Mouse (Mus musculus) left cerebral cortex, postnatal 10 days (tissue): ENCODE results near the gene Nsmce4a. TPM values are rescaled to one million over a fixed set of nuclear protein-coding genes. Genes with fewer than 3 reads are reported as not detected.
"Not testable (repeated sequence)": the region's sequence is repeated elsewhere in the genome, so short reads cannot be mapped to it uniquely, and the experiment has no call there.

Experiments
- DNase-seq, 2 experiments: peaks; one replicate each; pipeline ENCODE4 v3.0.0; 2021 to 2022; ENCODE audit warnings: low spot score in 2 of 2, mixed read lengths in 1 of 2; ENCODE audit errors: extremely low spot score in 1 of 2
- intact Hi-C: fragments of 180-260 bp; cut with DNase I; formaldehyde crosslinking; loops from one replicate; pipeline ENCODE4 v1.15.1; 2025
- total RNA-seq, 2 experiments: library from RNA; stranded (reverse); gene quantifications; 2 replicates each; pipeline ENCODE4 v1.2.3; 2021

Gene Nsmce4a
- total RNA-seq, 2 experiments from 2014 or later, result 29.1 to 30.4 TPM

DNA sequence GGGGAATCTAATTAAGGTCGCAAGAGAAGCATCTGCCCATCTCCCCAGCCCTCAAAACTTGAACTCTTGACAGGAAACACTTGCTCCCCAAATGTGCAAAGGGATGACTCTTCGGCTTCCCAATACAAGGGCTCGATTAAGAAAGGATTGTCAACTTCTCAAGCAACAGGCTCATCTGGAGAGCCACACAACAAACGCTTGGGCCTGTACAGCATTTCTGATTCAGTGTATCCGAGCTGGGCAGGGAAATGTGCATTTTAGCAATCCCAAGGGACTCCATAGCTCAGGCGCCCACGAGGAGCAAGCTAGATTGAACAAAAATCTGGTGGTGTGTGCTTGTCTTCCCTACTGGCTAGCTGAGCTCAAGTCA is 26.5 kb downstream of the Nsmce4a start:
- intact Hi-C loops, result no loop called here
- no peak for DNase-seq

DNA sequence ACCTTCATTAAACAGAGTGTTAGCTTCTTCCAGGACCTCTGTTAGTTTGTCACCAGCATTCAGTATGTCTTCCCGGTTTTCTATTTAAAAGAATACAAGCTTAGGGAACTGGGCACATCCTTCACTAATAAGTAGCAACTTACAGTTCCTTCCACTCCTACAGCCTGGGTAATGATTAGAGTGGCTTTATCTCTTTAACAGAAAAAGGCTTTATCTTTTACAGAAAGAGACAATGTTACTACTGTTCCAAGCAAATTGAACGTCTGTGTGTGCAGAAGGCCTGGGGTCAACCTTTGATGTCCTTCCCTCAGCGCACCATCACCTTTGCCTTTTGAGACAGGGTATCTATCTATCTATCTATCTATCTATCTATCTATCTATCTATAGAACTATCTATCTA is 27.0 kb downstream of the Nsmce4a start:
- DNase-seq, result no peak
- intact Hi-C loops, result no loop called here

DNA sequence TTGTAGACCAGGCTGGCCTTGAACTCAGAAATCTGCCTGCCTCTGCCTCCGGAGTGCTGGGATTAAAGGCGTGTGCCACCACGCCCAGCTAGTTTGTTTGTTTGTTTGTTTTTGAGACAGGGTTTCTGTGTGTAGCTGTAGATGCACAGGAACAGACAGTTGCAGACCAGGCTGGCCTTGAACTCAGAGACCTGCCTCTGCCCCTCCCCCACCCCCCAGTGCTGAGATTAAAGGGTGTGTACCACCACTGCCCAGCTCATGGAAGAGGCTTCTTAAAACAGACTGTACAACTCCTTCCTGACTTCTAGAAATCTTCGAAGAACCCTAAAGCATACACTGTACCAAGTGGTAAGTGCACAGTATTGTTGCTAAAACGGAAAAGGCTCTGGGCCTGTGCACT is 27.5 kb downstream of the Nsmce4a start:
- intact Hi-C loops, result no loop called here
- DNase-seq, result no peak

GRCm38 (mm10) chr7:130543181-130543580 is 29.7 kb downstream of the Nsmce4a start:
- intact Hi-C loops, result no loop called here
- DNase-seq, result no peak

GRCm38 (mm10) chr7:130540176-130540575 is 32.7 kb downstream of the Nsmce4a start:
- no peak for DNase-seq
- intact Hi-C loops, result no loop called here

- intact Hi-C loops, result loop anchor here (10.0 kb wide), 1 partner anchor 378 kb away; no protein-coding TSS in a partner anchor
- no peak for DNase-seq
Observed at GRCm38 (mm10) chr7:130537068-130537467, 35.9 kb downstream of the Nsmce4a start.

GRCm38 (mm10) chr7:130535174-130535573 is 37.7 kb downstream of the Nsmce4a start:
- intact Hi-C loops, result loop anchor here (10.0 kb wide), 1 partner anchor 380 kb away; no protein-coding TSS in a partner anchor
- no peak for DNase-seq

GRCm38 (mm10) chr7:130533316-130534260 is 39.3 kb downstream of the Nsmce4a start:
- intact Hi-C loops, result loop anchor here (5.0 to 10.0 kb wide), 2 partner anchors 229 to 381 kb away; no protein-coding TSS in a partner anchor
- DNase-seq, result peak; percentile 81 to 88

DNA sequence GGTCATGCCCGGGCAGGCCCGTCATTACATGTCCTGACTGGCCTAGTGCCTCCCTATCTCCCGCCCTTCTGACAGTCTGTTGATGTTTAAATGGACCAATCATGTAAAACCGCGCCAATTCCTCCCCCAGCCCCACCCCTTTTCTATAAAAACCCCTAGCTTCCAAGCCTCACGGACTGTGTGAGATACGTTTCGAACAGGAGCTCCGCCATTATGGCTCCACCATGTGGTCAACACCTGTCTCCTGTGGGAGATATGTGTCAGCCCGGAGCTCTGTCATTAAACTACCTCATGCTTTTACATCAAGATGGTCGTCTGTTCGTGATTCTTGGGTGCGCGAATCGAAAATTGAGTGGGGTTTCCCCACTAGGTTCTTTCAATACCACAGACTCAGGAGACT is 41.8 kb downstream of the Nsmce4a start:
- DNase-seq, result not testable (repeated sequence)
- intact Hi-C loops, result loop anchor here (5.0 to 10.0 kb wide), 2 partner anchors 231 to 384 kb away; no protein-coding TSS in a partner anchor

DNA sequence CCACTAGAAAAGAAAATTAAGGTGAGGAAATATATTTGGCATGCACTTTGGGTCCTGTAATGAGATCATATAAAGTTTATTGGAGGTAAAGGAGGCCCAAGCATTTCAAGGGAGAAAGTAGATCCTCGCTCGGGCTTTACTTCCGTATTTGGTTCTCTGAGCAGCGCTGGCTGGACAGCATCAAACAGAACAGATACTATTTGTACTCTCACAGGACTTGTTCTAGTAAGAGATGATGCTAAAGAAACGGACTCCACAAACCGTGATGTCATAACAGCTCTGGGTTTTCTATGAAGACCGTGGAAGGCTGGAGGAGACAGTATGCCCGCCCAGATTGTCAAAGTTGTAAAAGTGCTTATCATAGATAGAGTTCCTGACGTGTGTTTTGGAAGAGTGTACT is 45.6 kb downstream of the Nsmce4a start:
- intact Hi-C loops, result no loop called here
- no peak for DNase-seq

DNA sequence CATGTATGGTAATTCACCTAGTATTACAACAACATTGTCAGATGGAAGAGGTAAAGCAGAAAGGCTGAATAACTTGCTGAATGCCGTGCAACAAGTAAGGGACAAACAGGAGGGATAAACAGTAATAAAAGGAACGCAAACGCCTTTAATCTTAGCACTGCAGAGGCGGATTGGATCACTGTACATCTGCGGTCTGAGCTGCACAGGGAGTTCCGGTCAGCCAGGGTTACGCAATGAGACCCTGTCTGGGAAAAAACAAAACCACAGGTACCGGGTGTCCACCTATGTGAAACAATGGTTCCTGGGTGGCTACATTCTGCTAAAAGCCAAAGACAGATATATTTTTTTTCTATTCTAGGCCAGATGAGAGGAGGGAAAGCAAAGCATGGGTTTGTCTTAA is 49.5 kb downstream of the Nsmce4a start:
- DNase-seq, result no peak

GRCm38 (mm10) chr7:130520812-130521422 is 52.0 kb downstream of the Nsmce4a start:
- DNase-seq, result peak in 1 of 2 experiments; percentile 39
- intact Hi-C loops, result no loop called here

More for the DNA sequence above, 49.5 kb downstream of the Nsmce4a start:
- intact Hi-C loops, result no loop called here

DNA sequence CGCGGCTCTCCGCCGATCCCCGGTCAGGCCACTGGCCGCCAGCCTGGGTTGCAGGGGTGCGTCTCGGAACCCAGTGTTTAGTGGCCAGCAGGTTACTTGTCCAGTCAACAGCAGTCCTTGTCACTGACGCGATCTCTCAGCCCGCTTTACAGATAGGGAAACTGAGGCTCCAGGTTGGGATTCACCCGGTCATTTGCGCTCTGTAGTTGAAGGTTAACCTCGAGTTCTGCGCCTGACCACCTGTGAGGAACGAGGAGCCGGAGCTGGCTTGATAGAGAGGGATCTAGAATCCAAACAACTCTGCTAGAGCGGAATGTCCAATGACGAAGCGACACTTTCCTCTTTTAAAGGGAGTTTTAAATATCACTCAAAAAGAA is 52.9 kb downstream of the Nsmce4a start, which contains the start of gene Ate1:
TSS of gene Ate1 (minus strand) at position 321 of the 377 bp plus-strand sequence.
- DNase-seq, result peak in 1 of 2 experiments; percentile 40
- intact Hi-C loops, result no loop called here

GRCm38 (mm10) chr7:130519096-130520048 is 53.5 kb downstream of the Nsmce4a start:
- intact Hi-C loops, result no loop called here
- DNase-seq, result peak; percentile 95 to 99

DNA sequence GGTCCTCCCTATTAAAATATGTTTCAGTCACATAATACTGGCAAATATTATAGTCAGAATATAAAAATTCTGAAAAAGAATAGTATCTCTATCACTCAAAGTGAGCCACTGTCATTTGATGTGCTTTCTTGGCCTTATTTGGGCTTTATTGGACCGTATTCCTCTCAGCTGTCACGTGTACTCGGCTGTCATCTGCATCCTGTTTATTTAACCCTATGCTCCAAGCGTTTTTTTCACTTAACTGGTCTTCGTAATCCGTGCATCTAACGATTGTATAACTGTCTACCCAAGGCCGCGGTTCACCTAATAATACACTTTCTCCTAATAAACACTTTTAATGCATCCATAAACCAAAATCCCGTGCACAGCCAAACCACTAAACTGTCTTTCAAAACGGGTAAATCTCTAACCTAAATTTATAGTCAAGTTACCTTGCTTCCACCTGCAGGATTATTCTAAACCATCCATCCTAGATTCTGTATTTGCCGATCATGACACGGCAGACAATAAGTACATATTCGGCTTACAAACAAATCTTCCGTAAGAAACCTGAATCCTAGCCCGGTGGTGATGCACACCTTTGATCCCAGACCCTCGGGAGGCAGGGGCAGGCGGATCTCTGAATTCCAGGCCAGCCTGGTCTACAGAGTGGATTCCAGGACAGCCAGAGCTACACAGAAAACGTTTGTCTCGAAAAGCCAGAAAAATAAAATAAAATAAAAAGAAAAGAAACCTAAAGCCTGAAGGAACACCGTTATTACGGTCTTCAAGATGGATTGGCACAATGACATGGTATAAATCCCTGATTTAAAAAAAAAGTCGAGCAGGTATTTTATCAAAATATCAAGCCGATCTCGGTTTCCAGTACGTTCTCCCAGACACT is 54.5 kb downstream of the Nsmce4a start:
- no peak for DNase-seq
- intact Hi-C loops, result no loop called here

DNA sequence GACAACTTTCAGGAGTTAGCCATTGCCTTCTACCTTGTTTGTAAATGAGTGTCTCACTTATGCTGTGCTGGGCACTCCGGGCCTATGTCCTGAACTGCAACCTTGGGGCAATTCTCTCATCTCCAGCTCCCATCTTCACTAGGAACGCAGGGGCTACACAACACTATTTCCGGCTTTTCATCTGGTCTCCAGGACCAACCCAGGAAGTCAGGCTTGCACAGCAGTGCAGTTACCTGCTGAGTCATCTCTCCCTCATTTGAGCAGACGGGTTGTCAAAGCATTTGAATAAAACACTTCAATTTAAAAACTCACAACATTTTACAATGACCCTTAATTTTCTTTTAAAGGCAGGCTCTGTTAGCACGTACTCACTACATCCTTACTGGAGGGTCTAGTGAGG is 62.7 kb downstream of the Nsmce4a start:
- intact Hi-C loops, result no loop called here

GRCm38 (mm10) chr7:130503006-130503405 is 69.9 kb downstream of the Nsmce4a start:
- intact Hi-C loops, result no loop called here
- no peak for DNase-seq

More for the DNA sequence above, 62.7 kb downstream of the Nsmce4a start:
- no peak for DNase-seq

DNA sequence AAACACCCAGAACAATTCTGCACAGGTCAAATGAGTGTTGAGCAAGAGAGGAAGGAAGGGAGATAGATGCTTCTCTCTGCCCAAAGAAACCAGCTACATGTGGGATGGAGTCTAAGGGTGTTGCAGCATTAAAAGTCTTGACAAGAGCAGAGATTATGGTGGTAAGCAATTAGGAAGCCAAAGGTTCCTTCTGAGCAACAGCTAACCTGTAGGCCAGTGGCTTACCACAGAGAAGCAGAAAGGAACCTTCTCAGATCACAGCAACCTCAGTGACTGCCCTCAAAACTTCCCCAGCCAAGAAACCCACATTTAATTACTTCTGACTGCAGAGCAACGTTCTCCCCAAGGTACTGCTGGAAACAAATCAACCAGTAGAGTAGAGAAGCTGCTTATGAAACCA is 71.4 kb downstream of the Nsmce4a start:
- no peak for DNase-seq

More for the DNA sequence above, 71.4 kb downstream of the Nsmce4a start:
- intact Hi-C loops, result no loop called here
